Mouse (Mus musculus): ENCODE results near the gene Rcc1l. TPM values are rescaled to one million over a fixed set of nuclear protein-coding genes. Genes with fewer than 3 reads are reported as not detected.

The Rcc1l gene
- polyA plus RNA-seq (2015; fragmentation: Nextera tagmentation; extraction: Ambion mirVana), result 14.7 and 16.1 TPM in 2 replicates

DNA sequence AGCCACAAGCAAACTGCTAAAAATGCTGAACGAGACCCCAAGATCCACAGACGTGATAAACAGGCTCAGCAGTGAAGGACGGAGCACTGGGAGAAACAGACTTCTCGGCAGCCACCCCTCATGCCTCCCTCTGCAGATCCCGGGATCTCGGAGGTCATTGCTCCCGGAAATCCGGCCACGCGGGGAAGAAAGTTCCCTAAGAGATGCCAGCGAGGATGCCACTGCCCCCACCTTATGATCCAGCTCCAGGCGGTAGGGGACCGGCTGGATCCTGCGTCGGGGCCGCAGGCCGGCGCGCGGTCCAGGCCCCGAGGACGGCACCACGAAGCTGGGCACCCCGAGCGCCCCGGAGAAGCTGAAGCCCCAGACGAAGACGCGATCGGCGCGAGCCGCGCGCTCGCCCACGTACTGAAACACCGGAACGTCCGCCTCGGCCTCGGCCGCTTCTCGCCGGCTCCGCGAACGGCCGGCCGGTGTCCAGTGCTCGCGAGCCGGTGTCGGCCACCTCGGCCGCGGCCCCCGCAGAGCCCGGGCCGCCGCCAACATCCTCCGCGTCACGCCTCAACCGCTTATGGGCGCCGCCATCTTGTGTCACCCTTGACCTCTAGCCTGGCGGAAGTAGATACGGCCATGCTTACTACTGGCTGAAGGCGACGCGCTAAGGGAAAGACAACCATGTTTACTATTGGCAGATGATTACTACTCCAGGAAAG, at the start of gene Rcc1l:
Gene Rcc1l, minus strand, starts transcription at position 606 of the 713 bp plus-strand sequence.
- ATAC-seq, result peak; percentile 87
- no peak for TF ChIP-seq CTCF (IDR thresholded peaks at IDR 0.05; ENCODE audit: low read depth)
- Histone ChIP-seq H3K27ac (ENCODE audit: low read depth, low read length) (peak within 1 kb of the TSS; percentile 77), H3K36me3 (ENCODE audit: control insufficient read depth, insufficient read depth) (peaks cover 6% of the 10 kb centered on the region), H3K9ac (ENCODE audit: low read depth, low read length) (peak within 1 kb of the TSS; percentile 76), H3K9me3 (ENCODE audit: control insufficient read depth) (no peaks in the 10 kb centered on the region), H3K4me1 (replicated peaks; ENCODE audit: control insufficient read depth, insufficient read depth, low read length) (no peaks in the 10 kb centered on the region), H3K4me3 (ENCODE audit: low read depth, low read length) (peak within 1 kb of the TSS; percentile 95), H3K4me2 (replicated peaks; ENCODE audit: low read depth) (peak within 1 kb of the TSS; percentile 78), H3K27me3 (replicated peaks; ENCODE audit: control insufficient read depth, insufficient read depth, low read length) (no peaks in the 10 kb centered on the region)
- under 1% methylated on average over 72 of the region's 72 CpGs for WGBS

DNA sequence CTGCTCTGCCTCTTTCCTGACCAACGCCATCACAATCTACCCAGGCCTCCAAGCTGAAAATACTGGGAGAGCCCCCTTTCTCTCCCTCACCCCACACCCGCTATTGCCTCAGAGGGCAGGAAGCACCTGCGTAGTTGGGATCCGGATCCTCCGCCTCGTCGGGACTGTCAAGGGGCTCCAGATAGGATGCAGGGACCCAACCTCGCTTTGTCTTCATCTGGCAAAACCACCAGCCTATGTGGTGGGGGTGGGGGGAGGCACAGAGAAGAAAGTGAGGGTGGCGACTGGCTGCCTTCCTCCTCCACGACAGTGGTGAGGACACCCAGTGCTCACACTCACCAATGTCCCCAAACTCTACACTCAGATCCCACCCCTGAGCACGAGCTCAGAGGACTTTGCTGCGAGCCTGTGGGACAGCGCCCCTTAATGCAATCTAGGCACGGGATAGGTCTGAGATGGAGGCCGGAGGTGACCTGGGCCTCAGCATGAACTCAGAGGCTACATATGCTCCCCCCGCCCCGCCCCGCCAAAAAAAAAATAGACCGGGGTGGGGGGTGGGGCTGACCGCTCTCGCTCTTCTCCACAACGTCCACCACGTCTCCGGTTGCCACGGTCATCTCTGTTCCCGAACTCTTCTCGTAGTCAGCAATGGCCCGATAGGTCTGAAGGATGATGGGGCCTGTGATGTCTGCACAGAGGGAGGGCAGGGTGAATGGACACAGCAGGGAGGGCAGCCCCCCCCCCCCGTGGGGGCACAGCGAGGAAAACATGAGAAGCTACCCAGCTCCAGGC, 48.7 kb upstream of the Rcc1l start:
- no peak overlapping the region for H3K4me3 ChIP-seq (ENCODE audit: low read depth, low read length)
- H3K9ac ChIP-seq (ENCODE audit: low read depth, low read length), result no peak overlapping the region
- 0 out of 2 replicates have a peak, but pooled peaks cover 10% of the 10 kb centered on the region for H3K27me3 ChIP-seq (replicated peaks; ENCODE audit: control insufficient read depth, insufficient read depth, low read length)
- ATAC-seq, result no peak
- no peaks in the 10 kb centered on the region for H3K36me3 ChIP-seq (ENCODE audit: control insufficient read depth, insufficient read depth)
- no peak overlapping the region for H3K4me2 ChIP-seq (replicated peaks; ENCODE audit: low read depth)
- H3K9me3 ChIP-seq (ENCODE audit: control insufficient read depth), result no peaks in the 10 kb centered on the region
- no peaks in the 10 kb centered on the region for H3K4me1 ChIP-seq (replicated peaks; ENCODE audit: control insufficient read depth, insufficient read depth, low read length)
- no peak for TF ChIP-seq CTCF (IDR thresholded peaks at IDR 0.05; ENCODE audit: low read depth)
- no peak overlapping the region for H3K27ac ChIP-seq (ENCODE audit: low read depth, low read length)
- WGBS, result 78% methylated on average over 30 of the region's 30 CpGs

DNA sequence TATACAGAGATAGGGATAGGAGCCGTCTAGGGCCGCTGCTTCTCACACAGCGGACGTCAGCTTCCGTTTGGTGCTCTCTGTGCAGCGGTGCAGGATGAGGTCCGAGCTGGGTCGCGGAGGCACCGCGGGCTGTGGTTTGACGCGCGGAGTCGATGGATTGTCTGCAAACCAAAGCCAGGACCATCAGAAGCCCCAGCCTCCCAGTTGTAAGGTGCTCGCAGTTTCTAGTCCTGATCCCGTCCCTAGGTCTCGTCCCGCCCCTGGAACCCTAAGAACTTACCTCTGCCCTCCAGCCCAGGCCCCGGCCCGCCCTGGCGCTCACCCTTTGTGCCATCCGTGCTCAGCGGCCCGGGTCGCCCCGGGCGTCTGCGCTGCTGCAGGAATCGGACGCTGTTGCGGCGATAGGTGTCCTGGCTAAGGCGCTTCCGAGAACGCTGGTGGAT, 45.2 kb upstream of the Rcc1l start:
- no peaks in the 10 kb centered on the region for H3K9me3 ChIP-seq (ENCODE audit: control insufficient read depth)
- ATAC-seq, result no peak
- H3K9ac ChIP-seq (ENCODE audit: low read depth, low read length), result peak overlapping the region; percentile 22; the same call in 1 of the 2 replicates
- H3K27ac ChIP-seq (ENCODE audit: low read depth, low read length), result no peak overlapping the region
- TF ChIP-seq CTCF (IDR thresholded peaks at IDR 0.05; ENCODE audit: low read depth), result no peak
- H3K4me1 ChIP-seq (replicated peaks; ENCODE audit: control insufficient read depth, insufficient read depth, low read length), result no peaks in the 10 kb centered on the region
- H3K4me3 ChIP-seq (ENCODE audit: low read depth, low read length), result peak overlapping the region; percentile 30
- peaks cover 5% of the 10 kb centered on the region; the same call in 1 of the 2 replicates for H3K36me3 ChIP-seq (ENCODE audit: control insufficient read depth, insufficient read depth)
- 8% methylated on average over 35 of the region's 36 CpGs for WGBS
- H3K27me3 ChIP-seq (replicated peaks; ENCODE audit: control insufficient read depth, insufficient read depth, low read length), result 0 out of 2 replicates have a peak, but pooled peaks cover 10% of the 10 kb centered on the region
- peak overlapping the region; percentile 57 for H3K4me2 ChIP-seq (replicated peaks; ENCODE audit: low read depth)

DNA sequence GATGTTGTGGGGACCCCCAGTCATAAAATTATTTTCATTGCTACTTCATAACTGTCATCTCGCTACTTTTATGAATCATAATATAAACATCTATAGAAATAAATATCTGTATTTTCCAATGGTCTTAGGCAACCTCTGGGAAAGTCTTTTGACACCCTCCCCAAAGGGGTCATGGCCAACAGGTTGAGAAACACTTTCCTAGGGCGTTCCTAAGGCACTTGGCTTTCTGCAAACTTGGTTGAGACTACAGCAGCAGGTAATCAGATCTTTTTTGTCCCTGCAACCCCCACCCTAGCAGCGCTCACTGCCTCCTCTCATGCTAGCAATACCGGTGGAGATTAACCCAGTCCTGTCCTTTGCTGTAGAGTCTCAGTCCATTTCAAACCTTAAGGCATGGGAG, 44.7 kb upstream of the Rcc1l start:
- Histone ChIP-seq H3K4me1 (replicated peaks; ENCODE audit: control insufficient read depth, insufficient read depth, low read length) (no peaks in the 10 kb centered on the region), H3K27ac (ENCODE audit: low read depth, low read length) (no peak overlapping the region), H3K4me3 (ENCODE audit: low read depth, low read length) (no peak overlapping the region; the same call in 1 of the 2 replicates), H3K9ac (ENCODE audit: low read depth, low read length) (no peak overlapping the region), H3K9me3 (ENCODE audit: control insufficient read depth) (no peaks in the 10 kb centered on the region), H3K27me3 (replicated peaks; ENCODE audit: control insufficient read depth, insufficient read depth, low read length) (0 out of 2 replicates have a peak, but pooled peaks cover 10% of the 10 kb centered on the region), H3K4me2 (replicated peaks; ENCODE audit: low read depth) (peak overlapping the region; percentile 57), H3K36me3 (ENCODE audit: control insufficient read depth, insufficient read depth) (peaks cover 5% of the 10 kb centered on the region; the same call in 1 of the 2 replicates)
- no peak for ATAC-seq
- 51% methylated on average over 4 of the region's 4 CpGs for WGBS
- no peak for TF ChIP-seq CTCF (IDR thresholded peaks at IDR 0.05; ENCODE audit: low read depth)

DNA sequence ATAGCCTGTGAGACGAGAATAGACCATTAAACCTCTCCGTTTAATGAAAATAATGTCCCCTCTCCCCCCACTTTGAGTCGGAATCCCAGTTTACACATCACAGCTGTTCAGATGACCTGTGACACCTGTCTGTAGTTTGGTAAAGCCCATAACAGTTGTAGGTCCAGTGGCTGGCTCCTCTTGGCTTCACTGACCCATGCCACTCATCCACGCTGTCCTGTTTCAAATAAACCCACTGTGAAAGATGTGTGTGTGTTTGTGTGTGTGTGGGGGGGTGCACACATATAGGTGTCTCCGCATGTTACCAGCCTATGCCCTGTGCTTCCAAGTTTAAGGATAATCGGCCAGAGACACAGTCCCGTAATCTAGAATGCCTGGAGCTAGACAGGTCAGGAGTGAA, 41.3 kb upstream of the Rcc1l start:
- 82% methylated on average over 7 of the region's 7 CpGs for WGBS
- H3K4me1 ChIP-seq (replicated peaks; ENCODE audit: control insufficient read depth, insufficient read depth, low read length), result no peaks in the 10 kb centered on the region
- TF ChIP-seq CTCF (IDR thresholded peaks at IDR 0.05; ENCODE audit: low read depth), result no peak

More for the DNA sequence above, 41.3 kb upstream of the Rcc1l start:
- H3K9me3 ChIP-seq (ENCODE audit: control insufficient read depth), result no peaks in the 10 kb centered on the region
- H3K4me2 ChIP-seq (replicated peaks; ENCODE audit: low read depth), result no peak overlapping the region
- no peak for ATAC-seq
- no peak overlapping the region for H3K27ac ChIP-seq (ENCODE audit: low read depth, low read length)
- H3K36me3 ChIP-seq (ENCODE audit: control insufficient read depth, insufficient read depth), result peaks cover 9% of the 10 kb centered on the region; the same call in 1 of the 2 replicates
- no peak overlapping the region for H3K9ac ChIP-seq (ENCODE audit: low read depth, low read length)
- no peak overlapping the region for H3K4me3 ChIP-seq (ENCODE audit: low read depth, low read length)
- H3K27me3 ChIP-seq (replicated peaks; ENCODE audit: control insufficient read depth, insufficient read depth, low read length), result 0 out of 2 replicates have a peak, but pooled peaks cover 10% of the 10 kb centered on the region

Measured in intestine, postnatal 0 days (tissue).